Mouse (Mus musculus) adipocyte (in vitro differentiated cells): ENCODE measurements around the gene Mitf.
A peak's percentile ranks its signal among the peaks of the same experiment; 100 is the strongest.

ENCODE experiments used
- DNase-seq: peaks from one replicate; pipeline ENCODE4 v3.0.0-alpha.2; 2016; ENCODE audit warnings: low spot score

The Mitf gene

GRCm38 (mm10) chr6:97821811-97822210, 15.0 kb downstream of the Mitf start:
- no peak for DNase-seq

- peak; percentile 56 for DNase-seq
These were observed 19.9 kb downstream of the Mitf start for GRCm38 (mm10) chr6:97826642-97827275.

DNA sequence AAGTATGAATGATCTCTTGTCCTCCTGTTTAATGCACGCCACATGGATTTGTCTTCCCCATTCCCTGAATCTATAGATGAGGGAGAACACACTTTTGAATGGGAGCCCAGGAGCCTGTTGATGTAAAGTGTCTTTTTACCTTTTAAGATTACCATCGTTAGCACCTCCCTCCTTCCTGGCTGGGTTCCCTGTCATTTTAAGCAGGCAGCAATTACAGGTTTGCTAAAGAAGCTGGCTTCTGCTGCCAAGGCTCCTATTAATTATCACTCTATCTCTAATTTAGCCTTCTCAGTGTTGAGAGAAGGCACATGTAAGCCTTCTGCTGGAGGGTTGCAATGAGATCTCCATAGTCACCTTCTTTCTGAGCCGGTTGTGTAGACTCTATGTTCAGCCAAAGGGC, 21.2 kb downstream of the Mitf start:
- DNase-seq: no peak

DNA sequence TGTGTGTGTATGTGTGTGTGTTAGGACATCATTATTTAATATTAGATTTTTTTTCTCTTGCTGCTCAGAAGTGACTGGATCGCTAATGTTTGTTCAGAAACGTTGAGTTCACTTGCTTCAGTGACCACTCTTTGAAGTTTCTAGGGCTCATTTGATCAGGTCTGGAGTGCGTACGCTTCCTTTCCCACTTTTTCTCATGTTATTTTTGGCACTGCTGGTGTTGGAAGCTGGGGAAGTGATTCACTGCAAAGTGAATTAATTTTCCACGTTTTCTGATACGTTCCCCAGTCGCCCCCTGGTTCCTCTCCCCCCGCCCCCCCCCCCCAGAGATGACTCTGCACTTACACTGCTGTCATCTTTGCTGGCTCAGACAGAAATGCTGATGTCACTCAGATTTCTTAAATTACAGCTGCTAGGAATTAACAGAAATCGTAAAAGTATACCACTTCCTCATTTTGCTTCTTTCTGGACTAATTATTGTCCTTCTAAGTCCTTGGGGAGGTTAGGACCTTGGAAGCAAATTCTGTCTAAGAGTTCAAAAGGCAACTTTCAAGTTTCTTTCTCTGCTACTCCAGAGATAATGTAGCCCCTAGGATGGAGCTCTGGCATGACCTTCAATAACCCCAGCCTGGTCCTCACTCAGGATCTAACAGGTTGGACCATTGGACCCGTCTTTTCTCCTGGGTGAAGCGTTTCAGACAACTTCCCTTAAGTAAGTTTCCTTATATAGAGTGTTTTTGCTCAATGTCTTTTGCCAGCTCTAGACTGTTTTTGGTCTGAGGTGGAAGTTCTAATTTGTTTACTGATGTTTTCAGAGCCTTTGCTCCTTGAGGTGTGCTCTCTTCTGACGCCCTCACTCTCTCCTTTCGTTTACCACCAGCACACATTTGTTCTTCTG, 22.2 kb downstream of the Mitf start:
- no peak for DNase-seq

GRCm38 (mm10) chr6:97832501-97832900, 25.6 kb downstream of the Mitf start:
- DNase-seq: no peak

GRCm38 (mm10) chr6:97836176-97836575, 29.3 kb downstream of the Mitf start:
- DNase-seq: no peak

GRCm38 (mm10) chr6:97837711-97838110, 30.9 kb downstream of the Mitf start:
- peak; percentile 45 for DNase-seq

DNA sequence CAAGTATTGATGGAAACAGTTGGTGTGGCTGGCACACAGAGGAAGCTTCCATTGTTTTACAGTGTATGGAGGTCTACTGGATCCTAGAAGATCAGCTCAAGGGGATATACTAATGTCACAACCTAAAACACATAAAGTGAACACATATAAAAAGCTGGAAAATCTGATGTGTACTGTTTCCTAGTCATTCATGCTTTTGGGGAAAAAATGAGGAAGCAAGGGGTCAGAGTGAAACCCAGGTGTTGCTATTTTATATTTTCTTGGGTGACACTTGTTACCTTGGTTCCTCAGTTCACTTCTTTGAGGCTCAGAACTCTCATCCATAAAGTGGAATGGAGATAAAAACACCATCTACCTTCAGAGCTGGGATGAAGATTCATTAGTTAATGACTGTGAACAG, 32.7 kb downstream of the Mitf start:
- DNase-seq: no peak

DNA sequence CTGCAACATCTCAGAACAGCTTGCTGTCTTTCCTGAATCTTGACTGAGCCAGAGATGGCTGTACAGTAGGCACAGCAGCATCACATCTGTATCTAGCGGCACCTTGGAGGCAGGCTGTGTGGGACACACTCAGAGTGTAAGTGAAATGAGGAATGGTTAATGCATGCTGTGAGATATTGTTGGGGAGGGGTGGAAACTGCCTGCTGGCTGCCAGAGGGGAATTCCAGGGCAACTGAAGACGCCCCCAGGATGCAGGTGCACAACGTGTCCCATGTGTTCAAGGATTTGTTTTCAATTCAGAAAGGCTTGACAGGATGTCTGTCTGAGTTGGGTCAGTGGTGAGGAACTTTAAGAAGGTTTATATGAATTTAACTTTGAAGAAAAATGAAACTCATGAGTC, 37.3 kb downstream of the Mitf start:
- DNase-seq: no peak

GRCm38 (mm10) chr6:97848191-97848857, 41.5 kb downstream of the Mitf start:
- peak; percentile 55 for DNase-seq

DNA sequence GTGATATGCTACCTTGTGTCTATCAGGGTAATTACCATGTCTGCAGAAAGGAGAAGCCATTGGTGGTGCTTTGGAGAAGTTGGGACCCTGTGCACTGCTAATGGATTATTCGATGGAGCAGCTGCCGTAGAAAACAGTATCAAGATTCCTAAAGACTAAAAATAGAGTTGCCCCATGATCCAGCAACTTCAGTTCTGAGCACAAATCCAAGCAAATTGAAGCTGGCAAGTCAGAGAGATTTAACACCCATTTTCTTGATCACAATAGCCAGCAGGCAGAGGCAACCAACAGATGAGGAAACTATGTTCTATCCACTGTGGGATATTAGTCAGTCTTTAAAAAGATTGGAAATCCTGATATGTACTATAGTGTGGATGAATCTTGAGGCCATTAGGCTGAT, 47.4 kb downstream of the Mitf start:
- peak; percentile 81 for DNase-seq

DNA sequence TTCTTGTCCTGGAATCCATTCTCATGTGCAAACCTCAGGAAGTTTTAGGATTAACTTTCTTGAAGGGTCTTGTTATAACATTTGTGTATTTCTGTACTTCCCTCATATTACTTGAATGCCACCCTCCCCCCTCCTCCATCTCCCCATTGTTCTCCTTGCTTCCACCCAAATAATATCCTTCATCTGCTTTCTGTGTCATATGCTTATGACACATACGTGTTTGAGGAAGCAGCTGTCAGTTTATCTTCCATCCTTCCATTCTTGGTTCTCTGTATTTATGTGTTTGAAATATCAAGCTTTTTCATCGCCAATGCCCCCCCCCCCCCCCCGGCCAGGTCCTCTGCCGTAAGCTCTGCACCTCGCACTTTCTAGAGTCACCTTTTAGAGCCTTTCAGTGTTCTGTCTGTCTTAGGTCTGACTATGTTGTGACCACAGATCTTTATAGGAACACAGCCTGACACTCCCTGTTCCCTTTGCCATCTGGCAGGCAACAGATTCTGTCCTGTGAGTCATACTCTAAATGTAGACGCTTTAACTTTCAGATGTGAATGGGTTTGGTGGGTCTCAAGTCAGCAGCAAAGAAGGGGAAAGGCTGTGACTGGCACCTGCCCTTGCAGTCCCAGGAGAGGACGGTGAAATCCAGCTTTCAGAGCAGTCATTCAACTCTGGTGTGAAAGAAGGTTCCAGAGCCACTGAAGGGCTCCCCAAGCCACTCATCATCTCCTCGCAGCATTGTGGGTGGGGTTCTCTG, 48.7 kb downstream of the Mitf start:
- DNase-seq: no peak

DNA sequence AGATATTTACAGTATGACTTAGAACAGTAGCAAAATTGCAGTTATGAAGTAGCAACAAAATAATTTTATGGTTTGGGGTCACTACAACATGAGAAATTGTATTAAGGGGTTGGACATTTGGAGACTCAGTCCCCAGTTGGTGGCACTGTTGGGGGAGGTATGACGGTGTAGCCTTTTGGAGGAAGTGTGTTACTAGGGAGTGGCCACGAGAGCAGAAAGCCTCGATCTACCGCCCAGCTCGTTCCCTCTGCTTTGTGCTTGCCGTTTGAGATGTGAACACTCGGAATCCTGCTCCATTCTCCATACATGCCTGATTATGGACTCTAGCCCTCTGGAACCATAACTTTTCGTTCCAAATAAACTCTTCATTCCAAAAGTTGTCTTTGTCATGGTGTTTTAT, 49.6 kb downstream of the Mitf start:
- no peak for DNase-seq

GRCm38 (mm10) chr6:97857690-97858089, 50.8 kb downstream of the Mitf start:
- DNase-seq: peak; percentile 69

GRCm38 (mm10) chr6:97866575-97866974, 59.7 kb downstream of the Mitf start:
- no peak for DNase-seq

DNA sequence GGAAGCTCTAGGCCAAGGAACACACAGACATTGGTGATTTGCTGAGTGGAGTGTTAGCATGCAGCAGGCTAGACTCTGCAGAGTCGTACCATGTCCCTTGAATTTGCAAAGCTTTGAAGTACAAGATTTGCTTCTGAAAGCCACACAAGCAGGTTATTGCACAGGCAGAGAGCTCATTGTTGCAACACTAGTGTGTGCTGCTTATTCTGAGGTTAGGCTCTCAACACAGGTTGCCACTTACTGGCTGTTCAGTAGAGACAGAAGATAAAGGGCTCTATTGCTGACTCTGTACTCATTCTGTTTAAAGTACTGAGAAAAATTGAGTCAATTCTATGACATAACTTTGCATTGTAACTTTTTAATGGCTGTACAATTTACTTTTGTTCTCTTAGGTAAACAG, 61.2 kb downstream of the Mitf start:
- no peak for DNase-seq

DNA sequence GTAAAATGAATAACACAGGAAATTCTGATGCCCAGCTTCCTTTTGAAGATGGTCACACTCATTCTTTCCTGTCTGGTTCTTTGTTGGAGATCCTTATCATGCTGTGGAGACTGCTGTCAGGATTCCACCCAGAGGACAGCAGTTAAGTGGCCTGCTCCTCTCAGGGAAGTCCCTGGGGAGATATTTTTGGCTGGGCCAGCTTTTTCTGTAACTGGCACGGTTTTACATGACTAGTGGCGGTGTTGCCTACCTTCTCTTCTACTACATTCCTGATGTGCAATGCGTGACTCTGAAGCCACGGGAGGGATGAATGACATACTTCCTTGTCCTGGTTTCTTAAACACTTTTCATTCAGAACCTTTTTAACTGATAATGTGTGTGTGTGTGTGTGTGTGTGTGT, 63.1 kb downstream of the Mitf start:
- peak; percentile 35 for DNase-seq

- DNase-seq: peak; percentile 73
These were observed 64.6 kb downstream of the Mitf start for GRCm38 (mm10) chr6:97871296-97872030.

- DNase-seq: no peak
These were observed 66.2 kb downstream of the Mitf start for GRCm38 (mm10) chr6:97873102-97873501.

DNA sequence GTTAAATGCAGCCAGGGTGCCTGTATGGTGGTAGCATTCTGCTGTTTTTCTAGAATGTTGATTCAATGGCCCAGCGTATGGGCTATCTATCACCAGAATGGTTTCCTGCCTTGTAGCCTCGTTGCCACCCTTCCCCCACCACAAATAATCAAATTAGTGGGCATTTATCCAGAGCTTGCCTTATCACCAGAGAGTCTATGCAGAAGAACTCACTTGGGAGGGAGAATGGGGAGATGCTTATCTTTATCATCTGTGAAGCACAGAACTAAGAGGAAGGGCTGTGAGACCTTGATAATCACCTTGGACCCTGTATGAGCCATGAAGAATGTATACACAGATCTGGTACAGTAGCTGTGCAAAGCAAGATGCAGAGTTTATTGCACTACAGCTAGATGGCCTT, 70.1 kb downstream of the Mitf start:
- no peak for DNase-seq

DNA sequence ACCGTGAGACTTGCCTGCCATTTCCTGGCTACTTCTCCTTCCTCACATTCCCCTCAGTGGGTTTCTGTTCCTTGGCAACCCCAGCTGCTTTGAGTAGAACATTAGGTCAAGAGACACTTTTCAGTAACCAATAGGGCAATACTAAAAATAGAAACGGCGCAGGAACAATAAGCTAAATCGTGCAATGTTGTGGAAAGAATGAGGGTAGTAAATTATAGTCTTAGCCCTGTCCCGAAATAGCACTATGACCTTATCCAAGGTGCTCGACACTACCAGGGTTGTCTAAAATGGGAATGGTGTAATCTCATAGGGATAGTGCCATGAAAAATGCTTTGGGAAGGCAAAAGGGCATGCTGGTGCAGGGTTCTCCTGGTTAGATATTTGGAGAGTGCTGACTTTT, 70.6 kb downstream of the Mitf start:
- DNase-seq: no peak

GRCm38 (mm10) chr6:97880363-97880762, 73.5 kb downstream of the Mitf start:
- no peak for DNase-seq
